Mouse (Mus musculus) heart, embryonic 15.5 days (tissue): ENCODE measurements around the gene Slc46a3. TPM values are rescaled to one million over a fixed set of nuclear protein-coding genes. Genes with fewer than 3 reads are reported as not detected.

Experiments used
- ATAC-seq: fragments of 200-750 bp; cut with Nextera tagmentation; replicated peaks from 2 replicates; pipeline ENCODE4 v1.8.0; 2017; ENCODE audit warnings: low read depth, moderate TSS enrichment; ENCODE audit not compliant: insufficient number of reproducible peaks, insufficient read depth, low FRiP score
- H3K27ac ChIP-seq: fragments of 300-500 bp; sonication (generic); 2 replicates; pipeline ENCODE4 v1.5.1; 2015; ENCODE audit warnings: mild to moderate bottlenecking, inconsistent platforms
- H3K27me3 ChIP-seq: fragments of 300-500 bp; sonication (generic); 2 replicates; pipeline ENCODE4 v1.6.1; 2015; ENCODE audit warnings: inconsistent platforms
- H3K36me3 ChIP-seq: fragments of 300-500 bp; sonication (generic); 2 replicates; pipeline ENCODE4 v1.6.1; 2015; ENCODE audit warnings: mild to moderate bottlenecking, inconsistent platforms
- H3K4me1 ChIP-seq: fragments of 300-500 bp; sonication (generic); replicated peaks from 2 replicates; pipeline ENCODE4 v1.6.1; 2015; ENCODE audit warnings: inconsistent platforms
- H3K4me2 ChIP-seq: fragments of 300-500 bp; sonication (generic); 2 replicates; pipeline ENCODE4 v1.6.1; 2015; ENCODE audit warnings: inconsistent platforms, mild to moderate bottlenecking, moderate library complexity
- H3K4me3 ChIP-seq: fragments of 300-500 bp; sonication (generic); 2 replicates; pipeline ENCODE4 v1.5.1; 2015; ENCODE audit warnings: mild to moderate bottlenecking, inconsistent platforms
- H3K9ac ChIP-seq: fragments of 300-500 bp; sonication (generic); 2 replicates; pipeline ENCODE4 v1.6.1; 2015; ENCODE audit warnings: mild to moderate bottlenecking, inconsistent platforms
- H3K9me3 ChIP-seq: fragments of 300-500 bp; sonication (generic); replicated peaks from 2 replicates; pipeline ENCODE4 v1.6.1; 2016; ENCODE audit warnings: inconsistent platforms
- WGBS: fragments of 180-500 bp; shearing (Covaris S2); methylation state at CpG from one replicate; pipeline ENCODE4 v1.1.7; 2015; ENCODE audit warnings: mixed read lengths; 5-methylcytosine and 5-hydroxymethylcytosine counted together
- polyA plus RNA-seq: library from polyadenylated mRNA; unstranded; fragments of >200 nt; fragmentation: Nextera tagmentation; extraction: Ambion mirVana; gene quantifications from 2 replicates; pipeline ENCODE4 v1.2.1, GENCODE M21; 2015

Gene Slc46a3
- polyA plus RNA-seq, 1 experiment from 2014 or later = 3.3 TPM

GRCm38 (mm10) chr5:147834841-147835500 is 59.6 kb downstream of the Slc46a3 start:
- H3K4me2 ChIP-seq = peak overlapping the region; percentile 14; the same call in 1 of the 2 replicates
- ATAC-seq = 0 out of 2 replicates have a peak, but pooled peaks have one; percentile 31
- H3K27me3 ChIP-seq = no peaks in the 10 kb centered on the region
- peaks cover 7% of the 10 kb centered on the region for H3K4me1 ChIP-seq
- H3K9me3 ChIP-seq = no peaks in the 10 kb centered on the region
- H3K4me3 ChIP-seq = no peak overlapping the region
- 13% methylated on average over 17 of the region's 17 CpGs for WGBS
- no peaks in the 10 kb centered on the region for H3K36me3 ChIP-seq
- H3K27ac ChIP-seq = no peak overlapping the region
- H3K9ac ChIP-seq = no peak overlapping the region

DNA sequence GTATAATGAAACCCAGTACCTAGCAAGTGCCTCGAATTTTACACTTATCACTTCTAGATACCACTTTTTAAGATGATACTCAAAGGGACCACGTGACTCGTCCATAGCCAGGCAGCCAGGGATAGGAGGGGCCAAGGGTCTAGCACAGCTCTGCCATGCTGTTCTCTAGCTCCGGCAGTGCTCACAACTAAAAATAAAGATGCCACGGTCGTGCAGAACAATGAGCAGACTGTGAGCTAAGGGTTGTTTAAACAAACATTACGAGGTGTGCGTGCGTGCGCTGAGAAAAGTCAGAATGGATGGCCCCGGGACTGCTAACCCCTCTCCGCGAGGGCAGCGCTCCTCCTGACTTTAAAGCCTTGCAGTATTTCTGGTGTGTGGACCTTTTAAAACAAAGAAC is 61.8 kb downstream of the Slc46a3 start:
- Histone ChIP-seq H3K9ac (no peak overlapping the region), H3K4me2 (peak overlapping the region; percentile 32), H3K36me3 (no peaks in the 10 kb centered on the region), H3K4me3 (no peak overlapping the region), H3K9me3 (no peaks in the 10 kb centered on the region), H3K4me1 (peaks cover 7% of the 10 kb centered on the region), H3K27me3 (no peaks in the 10 kb centered on the region), H3K27ac (no peak overlapping the region)
- no peak for ATAC-seq
- WGBS = 26% methylated on average over 14 of the region's 14 CpGs

DNA sequence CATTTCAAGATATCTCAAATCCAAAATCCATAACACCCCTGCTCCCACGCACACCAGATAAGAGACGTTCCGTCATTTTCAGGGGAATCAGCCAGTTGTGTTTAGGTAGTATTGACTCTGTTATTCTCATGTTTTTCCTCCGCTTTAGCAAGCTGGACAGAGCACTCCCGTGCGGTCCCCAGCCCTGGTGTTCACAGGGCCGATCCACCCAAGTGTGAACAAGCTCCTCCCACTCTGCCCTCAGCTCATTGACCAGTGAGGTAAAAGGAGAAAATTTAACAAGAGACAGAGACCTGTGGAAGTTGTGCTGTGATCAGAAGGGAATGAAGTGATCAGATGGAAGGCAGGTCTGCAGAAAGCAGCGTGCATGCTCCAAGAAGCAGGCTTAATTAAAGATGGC is 65.8 kb downstream of the Slc46a3 start:
- H3K4me2 ChIP-seq = no peak overlapping the region
- H3K36me3 ChIP-seq = no peaks in the 10 kb centered on the region
- no peaks in the 10 kb centered on the region for H3K27me3 ChIP-seq
- 73% methylated on average over 8 of the region's 8 CpGs for WGBS
- no peak for ATAC-seq
- H3K9me3 ChIP-seq = no peaks in the 10 kb centered on the region
- no peak overlapping the region for H3K9ac ChIP-seq
- H3K4me3 ChIP-seq = no peak overlapping the region
- H3K27ac ChIP-seq = no peak overlapping the region
- peaks cover 20% of the 10 kb centered on the region for H3K4me1 ChIP-seq

Other genes with a start within 250 kb of the Slc46a3 start
- 22.3 and 24.0 TPM in 2 replicates for gene Flt1, start 168.8 kb downstream of the Slc46a3 start, polyA plus RNA-seq
- gene Pomp, start 34.4 kb downstream of the Slc46a3 start, polyA plus RNA-seq = 278 and 328 TPM in 2 replicates
- 102 and 121 TPM in 2 replicates for gene Mtus2, start 62.5 kb upstream of the Slc46a3 start, polyA plus RNA-seq